Mouse (Mus musculus) thymus, adult 2 months (tissue): ENCODE measurements around the gene Lyrm9.

Source experiments
- CTCF ChIP-seq: fragments of 200-500 bp; IDR thresholded peaks from 2 replicates; pipeline ENCODE4 v1.5.1; 2012; ENCODE audit warnings: mild to moderate bottlenecking, control low read depth, low read length, moderate library complexity, borderline replicate concordance; ENCODE audit not compliant: control insufficient read depth, poor library complexity, insufficient read depth; ENCODE audit errors: extremely low read depth
- POLR2A ChIP-seq: fragments of 200-500 bp; IDR thresholded peaks from 2 replicates; pipeline ENCODE4 v1.6.1; 2012; ENCODE audit warnings: mild to moderate bottlenecking, low read length, control low read depth, moderate library complexity; ENCODE audit not compliant: control insufficient read depth, poor library complexity, insufficient read depth; ENCODE audit errors: extremely low read depth

DNA sequence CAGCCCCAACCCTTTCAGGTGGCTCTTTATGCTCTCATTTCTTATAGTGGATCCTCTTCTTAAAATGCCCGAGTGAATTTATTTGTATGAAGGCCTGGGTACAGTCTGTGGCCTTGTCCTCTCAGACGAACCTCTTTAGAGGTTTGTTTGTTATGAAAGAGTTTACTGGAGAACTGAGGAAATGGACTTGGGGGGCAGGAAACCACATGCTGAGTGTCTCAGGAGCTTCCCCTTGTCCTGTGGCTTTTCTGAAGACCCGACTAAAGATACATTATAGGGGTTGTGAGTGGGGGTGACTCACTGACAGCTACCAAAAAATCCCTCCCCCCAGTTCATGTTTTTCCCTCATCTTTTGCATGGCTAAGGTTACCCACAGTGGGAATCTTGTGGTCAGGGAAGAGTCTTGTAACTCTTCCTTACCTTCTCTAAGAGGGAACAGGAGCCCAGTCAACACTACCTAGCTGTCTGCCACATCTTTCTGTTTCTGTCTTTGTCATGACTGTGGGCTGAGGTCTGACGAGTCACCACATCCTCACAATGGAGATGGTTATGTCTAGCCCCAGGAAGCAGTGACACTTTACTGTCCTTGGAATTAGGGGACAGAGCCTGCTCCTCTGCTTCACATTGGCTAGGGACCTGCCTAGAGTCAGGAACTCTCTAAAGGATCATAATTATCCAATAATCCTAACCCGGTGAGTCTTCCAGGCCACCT lies 38.3 kb downstream of the Lyrm9 start:
- TF ChIP-seq CTCF (no peak), POLR2A (no peak)
